Mouse (Mus musculus) CH12.LX (cell line): Measurements from ENCODE around the gene Cyp24a1. TPM values are rescaled to one million over a fixed set of nuclear protein-coding genes. Genes with fewer than 3 reads are reported as not detected.

Experiments
- DNase-seq: peaks from one replicate; pipeline ENCODE4 v3.0.0-alpha.2; 2013; ENCODE audit errors: extremely low read depth
- H3K27ac ChIP-seq: 2 replicates; pipeline ENCODE4 v1.5.1; 2012; ENCODE audit warnings: low read depth, mild to moderate bottlenecking, control low read depth, moderate library complexity; ENCODE audit not compliant: insufficient read depth
- H3K27me3 ChIP-seq: replicated peaks from 2 replicates; pipeline ENCODE3; 2012; ENCODE audit warnings: inconsistent platforms
- H3K36me3 ChIP-seq, 2 experiments: replicated peaks in 1 of 2; 2 replicates each; pipeline versions ENCODE3 to v1.6.1; 2012; ENCODE audit warnings: inconsistent platforms in 1 of 2, low read length in 1 of 2, mild to moderate bottlenecking in 1 of 2, mixed read lengths in 1 of 2, moderate library complexity in 1 of 2; ENCODE audit not compliant: control insufficient read depth in 1 of 2, insufficient read depth in 1 of 2
- H3K4me1 ChIP-seq, 2 experiments: 2 replicates each; pipeline ENCODE4 v1.6.1; 2012; ENCODE audit warnings: inconsistent platforms in 1 of 2, moderate library complexity in 1 of 2; ENCODE audit not compliant: insufficient read depth in 2 of 2, control insufficient read depth in 1 of 2
- H3K4me2 ChIP-seq: 2 replicates; pipeline ENCODE4 v1.6.1; 2012; ENCODE audit warnings: low read depth, mild to moderate bottlenecking, control low read depth; ENCODE audit not compliant: poor library complexity, insufficient read depth, severe bottlenecking
- H3K4me3 ChIP-seq, 3 experiments: fragments of 150-350 bp in 1 of 3; sonication (generic) in 1 of 3; replicated peaks in 1 of 3; 2 replicates each; pipeline versions ENCODE3 to v1.5.1; 2011 to 2012; ENCODE audit warnings: low read depth in 2 of 3, low read length in 2 of 3, mild to moderate bottlenecking in 2 of 3, moderate library complexity in 2 of 3, control low read depth in 1 of 3, improper control_type of control experiment in 1 of 3, inconsistent platforms in 1 of 3, mixed read lengths in 1 of 3; ENCODE audit not compliant: poor library complexity in 1 of 3
- H3K79me2 ChIP-seq: replicated peaks from 2 replicates; pipeline ENCODE4 v1.6.1; 2012; ENCODE audit warnings: mild to moderate bottlenecking, moderate library complexity; ENCODE audit not compliant: control insufficient read depth, poor library complexity, insufficient read depth, severe bottlenecking; ENCODE audit errors: extremely low read depth
- H3K9ac ChIP-seq: 2 replicates; pipeline ENCODE4 v1.6.1; 2012; ENCODE audit warnings: low read depth, mild to moderate bottlenecking, control low read depth, moderate library complexity; ENCODE audit not compliant: insufficient read depth
- H3K9me3 ChIP-seq: replicated peaks from 2 replicates; pipeline ENCODE3; 2012; ENCODE audit warnings: low read length, inconsistent platforms, mixed read lengths
- BHLHE40 ChIP-seq: IDR thresholded peaks from 2 replicates; pipeline ENCODE4 v1.6.1; 2011; ENCODE audit warnings: mild to moderate bottlenecking, low read depth, low read length, improper control_type of control experiment
- CHD2 ChIP-seq: IDR thresholded peaks from 2 replicates; pipeline ENCODE4 v1.6.1; 2011; ENCODE audit warnings: low read length, improper control_type of control experiment
- CTCF ChIP-seq, 2 experiments: IDR thresholded peaks in 1 of 2; conservative IDR thresholded peaks in 1 of 2; 2 replicates each; pipeline ENCODE4 v1.5.1; 2011 to 2012; ENCODE audit warnings: low read depth in 2 of 2, low read length in 2 of 2, improper control_type of control experiment in 1 of 2, inconsistent platforms in 1 of 2, mild to moderate bottlenecking in 1 of 2, moderate library complexity in 1 of 2
- E2F4 ChIP-seq: IDR thresholded peaks from 2 replicates; pipeline ENCODE4 v1.6.1; 2011; ENCODE audit warnings: low read depth, low read length, improper control_type of control experiment; ENCODE audit not compliant: insufficient replicate concordance
- ELF1 ChIP-seq: IDR thresholded peaks from 2 replicates; pipeline ENCODE4 v1.6.1; 2014; ENCODE audit warnings: low read depth, mild to moderate bottlenecking, inconsistent platforms, low read length, improper control_type of control experiment
- HCFC1 ChIP-seq: IDR thresholded peaks from 2 replicates; pipeline ENCODE4 v1.6.1; 2012; ENCODE audit warnings: low read depth, mild to moderate bottlenecking, inconsistent platforms, low read length, improper control_type of control experiment
- JUN ChIP-seq: IDR thresholded peaks from 2 replicates; pipeline ENCODE4 v1.6.1; 2011; ENCODE audit warnings: low read depth, mild to moderate bottlenecking, low read length, improper control_type of control experiment, moderate library complexity; ENCODE audit not compliant: insufficient read depth
- JUND ChIP-seq: conservative IDR thresholded peaks from 2 replicates; pipeline ENCODE4 v1.6.1; 2011; ENCODE audit warnings: low read depth, low read length, improper control_type of control experiment
- KAT2A ChIP-seq: IDR thresholded peaks from 2 replicates; pipeline ENCODE4 v1.6.1; 2012; ENCODE audit warnings: low read length, improper control_type of control experiment, inconsistent platforms; ENCODE audit not compliant: insufficient replicate concordance
- MEF2A ChIP-seq: IDR thresholded peaks from 2 replicates; pipeline ENCODE4 v1.6.1; 2014; ENCODE audit warnings: low read depth, mild to moderate bottlenecking, inconsistent platforms, low read length, improper control_type of control experiment, borderline replicate concordance
- MXI1 ChIP-seq: IDR thresholded peaks from 2 replicates; pipeline ENCODE4 v1.6.1; 2011; ENCODE audit warnings: mild to moderate bottlenecking, low read depth, low read length, improper control_type of control experiment
- MYC ChIP-seq: IDR thresholded peaks from 2 replicates; pipeline ENCODE4 v1.6.1; 2011; ENCODE audit warnings: low read depth, mild to moderate bottlenecking, improper control_type of control experiment, low read length
- PAX5 ChIP-seq: IDR thresholded peaks from 2 replicates; pipeline ENCODE4 v1.6.1; 2012; ENCODE audit warnings: low read length, inconsistent platforms, mixed read lengths
- RCOR1 ChIP-seq: conservative IDR thresholded peaks from 2 replicates; pipeline ENCODE4 v1.6.1; 2012; ENCODE audit warnings: low read depth, mild to moderate bottlenecking, inconsistent platforms, low read length, improper control_type of control experiment
- SIN3A ChIP-seq: IDR thresholded peaks from 2 replicates; pipeline ENCODE4 v1.6.1; 2012; ENCODE audit warnings: low read length, improper control_type of control experiment, inconsistent platforms
- SMC3 ChIP-seq: IDR thresholded peaks from 2 replicates; pipeline ENCODE4 v1.6.1; 2011; ENCODE audit warnings: low read depth, low read length, improper control_type of control experiment
- TCF12 ChIP-seq: IDR thresholded peaks from 2 replicates; pipeline ENCODE4 v1.6.1; 2014; ENCODE audit warnings: low read depth, mild to moderate bottlenecking, inconsistent platforms, low read length, improper control_type of control experiment
- UBTF ChIP-seq: IDR thresholded peaks from 2 replicates; pipeline ENCODE4 v1.6.1; 2012; ENCODE audit warnings: low read depth, mild to moderate bottlenecking, inconsistent platforms, low read length, improper control_type of control experiment, moderate library complexity
- USF1 ChIP-seq: IDR thresholded peaks from 2 replicates; pipeline ENCODE4 v1.6.1; 2014; ENCODE audit warnings: low read depth, mild to moderate bottlenecking, inconsistent platforms, low read length, improper control_type of control experiment
- ZC3H11A ChIP-seq: IDR thresholded peaks from 2 replicates; pipeline ENCODE4 v1.6.1; 2012; ENCODE audit warnings: low read depth, mild to moderate bottlenecking, inconsistent platforms, low read length, improper control_type of control experiment
- ZKSCAN1 ChIP-seq: IDR thresholded peaks from 2 replicates; pipeline ENCODE4 v1.6.1; 2012; ENCODE audit warnings: low read depth, inconsistent platforms, low read length, improper control_type of control experiment, borderline replicate concordance
- dilution Hi-C: fragments of 300-500 bp; cut with MboI; formaldehyde crosslinking; loops from 2 replicates; pipeline ENCODE4 v1.14.3; 2020; ENCODE audit warnings: low sequenced_read_pairs; ENCODE audit not compliant: extremely low pct_unique_long_range_greater_than_20kb, extremely low pct_ligation_motif_present
- in situ Hi-C: fragments of 300-500 bp; cut with MboI; formaldehyde crosslinking; loops from 3 replicates; pipeline ENCODE4 v1.14.3; 2019; ENCODE audit warnings: low sequenced_read_pairs, low pct_ligation_motif_present, low pct_unique_long_range_greater_than_20kb, mixed read lengths
- polyA plus RNA-seq: library from polyadenylated mRNA; unstranded; fragments of >175 nt; gene quantifications from 2 replicates; pipeline ENCODE4 v1.2.1, GENCODE M21; 2012; ENCODE audit warnings: low read depth; ENCODE audit not compliant: insufficient read length
- total RNA-seq, 2 experiments: library from RNA; depleted of rRNA; stranded (reverse); fragments of 300-350 nt in 1 of 2; fragments of >200 nt in 1 of 2; gene quantifications; 2 replicates each; pipeline ENCODE4 v1.2.3; 2012 to 2014

The Cyp24a1 gene
- total and polyA plus RNA-seq, 3 experiments: not detected

GRCm38 (mm10) chr2:170442535-170442934 lies 54.4 kb downstream of the Cyp24a1 start:
- H3K4me2 ChIP-seq: no peak overlapping the region
- H3K4me1 ChIP-seq: no peaks in the 10 kb centered on the region
- peak; percentile 24 for DNase-seq
- no peaks in the 10 kb centered on the region for H3K79me2 ChIP-seq
- in situ Hi-C loops (no loop called here), dilution Hi-C loops (no loop called here)
- no peak overlapping the region for H3K27ac ChIP-seq
- no peaks in the 10 kb centered on the region for H3K9me3 ChIP-seq
- H3K36me3 ChIP-seq: no peaks in the 10 kb centered on the region
- no peak overlapping the region for H3K4me3 ChIP-seq
- H3K27me3 ChIP-seq: peaks cover 74% of the 10 kb centered on the region
- TF ChIP-seq SMC3 (peak; percentile 18; the same call in 1 of the 2 replicates), JUN (no peak), CTCF (conservative IDR thresholded peaks at IDR 0.05 in 1 of 2, IDR thresholded peaks at IDR 0.05 in 1 of 2; ENCODE audit: low read depth in 2 of 2, low read length in 2 of 2) (peak; percentile 18 to 51; a peak in 2 of 4 replicates)
- no peak overlapping the region for H3K9ac ChIP-seq

GRCm38 (mm10) chr2:170438782-170439181 lies 58.2 kb downstream of the Cyp24a1 start:
- Histone ChIP-seq H3K4me2 (no peak overlapping the region), H3K4me1 (peaks cover 0 to 3% of the 10 kb centered on the region in 2 experiments; a peak in 1 of 4 replicates), H3K27ac (no peak overlapping the region), H3K36me3 (no peaks in the 10 kb centered on the region), H3K27me3 (peaks cover 66% of the 10 kb centered on the region), H3K9me3 (no peaks in the 10 kb centered on the region), H3K79me2 (no peaks in the 10 kb centered on the region), H3K9ac (no peak overlapping the region), H3K4me3 (no peak overlapping the region)
- in situ Hi-C loops (no loop called here), dilution Hi-C loops (no loop called here)
- no peak for DNase-seq
- TF ChIP-seq ELF1 (no peak), KAT2A (no peak), E2F4 (no peak), USF1 (no peak), MXI1 (no peak), ZKSCAN1 (no peak), ZC3H11A (no peak), CTCF (conservative IDR thresholded peaks at IDR 0.05 in 1 of 2, IDR thresholded peaks at IDR 0.05 in 1 of 2; ENCODE audit: low read depth in 2 of 2, low read length in 2 of 2) (no peak), MEF2A (no peak), CHD2 (no peak), HCFC1 (no peak), RCOR1 (no peak), PAX5 (no peak), SIN3A (no peak), UBTF (no peak), JUND (no peak), BHLHE40 (no peak), TCF12 (no peak), MYC (no peak)
